Mouse (Mus musculus): ENCODE data around the gene Ccdc106.
A peak's percentile ranks its signal among the peaks of the same experiment; 100 is the strongest.
"Not testable (repeated sequence)": the region's sequence is repeated elsewhere in the genome, so short reads cannot be mapped to it uniquely, and the experiment has no call there.

Ccdc106 gene

DNA sequence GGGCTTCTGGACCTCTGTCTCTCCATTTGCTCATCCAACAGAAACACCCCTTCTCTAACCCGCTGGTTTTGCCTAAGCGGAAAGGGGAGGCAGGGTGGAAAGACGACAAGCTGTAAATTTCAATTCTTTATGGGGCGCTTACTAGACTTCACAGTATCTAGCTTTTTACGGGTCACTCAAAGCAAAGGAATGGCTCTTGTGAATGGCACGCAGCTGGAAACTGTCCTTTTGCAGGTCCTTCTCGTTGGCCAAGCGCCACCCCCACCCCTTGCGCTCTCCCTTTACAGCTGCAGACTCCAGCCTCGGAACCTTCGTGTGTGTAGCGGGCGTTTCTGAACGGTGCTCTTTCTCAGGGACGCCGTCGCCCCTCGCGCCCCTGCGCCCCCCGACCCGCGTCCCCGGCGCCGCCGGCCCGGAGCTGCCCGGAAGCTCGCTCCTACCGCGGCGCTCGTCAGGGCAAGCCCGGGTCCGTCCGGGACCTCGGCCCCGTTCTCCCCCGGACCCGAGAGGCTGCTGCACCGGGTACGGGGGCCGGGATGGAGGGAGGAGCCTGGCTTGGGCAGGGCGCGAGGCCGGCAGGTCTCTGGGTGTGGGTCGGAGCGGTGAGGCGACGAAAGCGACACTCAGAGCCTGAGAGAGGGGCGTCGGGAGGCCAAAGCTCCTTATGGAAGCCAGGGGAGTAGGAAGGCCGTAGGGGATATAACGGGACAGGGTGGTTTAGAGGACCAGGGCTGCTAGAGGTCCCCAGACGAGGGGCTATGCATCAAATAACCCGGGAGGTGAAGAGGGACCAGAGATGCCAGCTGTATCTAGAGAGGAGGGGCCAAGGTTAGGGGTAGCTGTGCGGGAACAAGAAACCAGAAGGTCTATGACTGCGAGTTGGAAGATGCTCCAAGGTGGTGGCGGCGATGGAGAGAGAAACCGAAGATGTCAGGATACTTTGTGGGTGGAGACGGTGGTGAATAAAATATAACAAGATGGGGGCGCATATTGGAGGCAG, 31.1 kb downstream of the Ccdc106 start, which contains the start of gene Zfp580:
Zfp580 (plus strand) TSS at position 346 of the 1,000 bp plus-strand sequence.
- DNase-seq (ENCODE audit: inconsistent ontology term): peak; percentile 89

DNA sequence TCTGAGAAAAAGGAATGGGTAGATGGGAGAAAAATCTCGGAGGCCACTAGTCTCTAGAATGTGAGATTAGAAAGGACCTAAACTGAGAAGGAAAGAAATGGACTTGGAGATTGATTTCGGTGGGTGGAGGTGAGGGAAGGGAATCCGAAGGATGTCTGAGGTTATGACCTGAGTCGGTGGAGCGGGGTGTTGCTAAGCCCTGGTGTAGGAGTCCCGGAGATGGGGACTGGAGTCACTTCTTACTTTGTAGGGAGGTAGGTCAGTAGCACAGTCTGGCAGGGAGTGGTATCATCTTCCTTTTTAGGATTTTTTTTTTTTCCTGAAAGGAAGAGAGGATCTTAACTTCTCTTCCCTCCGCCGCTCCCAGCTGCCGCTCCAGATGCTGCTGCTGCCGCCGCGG, 32.1 kb downstream of the Ccdc106 start:
- DNase-seq (ENCODE audit: inconsistent ontology term): peak; percentile 17

DNA sequence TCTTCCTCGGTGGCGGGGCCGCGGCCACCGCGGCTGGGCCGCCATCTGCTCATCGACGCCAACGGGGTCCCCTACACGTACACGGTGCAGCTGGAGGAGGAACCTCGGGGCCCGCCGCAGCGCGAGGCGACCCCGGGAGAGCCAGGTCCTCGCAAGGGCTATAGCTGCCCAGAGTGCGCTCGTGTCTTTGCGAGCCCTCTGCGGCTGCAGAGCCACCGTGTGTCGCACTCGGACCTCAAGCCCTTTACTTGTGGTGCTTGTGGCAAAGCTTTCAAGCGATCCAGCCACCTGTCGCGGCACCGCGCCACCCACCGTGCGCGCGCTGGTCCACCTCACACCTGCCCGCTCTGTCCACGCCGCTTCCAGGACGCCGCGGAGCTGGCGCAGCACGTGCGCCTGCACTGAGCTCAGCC, 32.6 kb downstream of the Ccdc106 start:
- DNase-seq (ENCODE audit: inconsistent ontology term): no peak

DNA sequence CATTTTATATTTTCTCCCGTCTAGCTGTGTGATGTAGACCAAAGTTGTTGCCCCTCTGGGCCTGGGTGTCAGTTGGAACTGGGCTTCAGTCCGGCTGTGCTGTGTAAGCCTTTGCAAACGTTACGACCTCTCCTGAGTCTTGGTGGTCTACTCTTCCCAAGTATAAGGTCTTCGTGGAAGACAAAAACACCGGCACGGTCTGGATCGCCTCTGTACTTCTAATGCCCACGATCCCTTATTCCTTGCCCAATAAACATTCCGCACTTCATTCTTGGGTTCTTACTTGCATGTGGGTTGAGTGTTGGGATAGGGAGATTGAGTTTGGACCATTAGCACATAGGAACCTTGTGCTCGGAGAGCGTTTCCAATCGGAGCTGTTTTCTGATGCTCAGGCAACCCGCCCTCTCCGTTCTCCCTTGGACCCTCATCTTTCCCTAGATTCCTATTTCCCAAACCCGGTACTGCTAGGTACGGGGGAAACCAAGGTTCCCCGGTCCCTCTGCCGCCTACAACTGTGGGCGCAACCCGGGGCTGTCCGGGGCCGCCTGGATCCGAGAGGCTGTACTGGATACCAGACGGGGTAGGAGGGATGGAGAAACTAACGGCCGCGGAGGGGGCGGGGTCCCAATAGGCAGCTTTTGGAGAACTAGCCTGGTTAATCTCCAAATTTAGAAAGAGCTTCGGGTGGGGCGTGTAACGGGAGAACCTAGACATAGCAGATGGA, 33.3 kb downstream of the Ccdc106 start:
- peak; percentile 44 for DNase-seq (ENCODE audit: inconsistent ontology term)

DNA sequence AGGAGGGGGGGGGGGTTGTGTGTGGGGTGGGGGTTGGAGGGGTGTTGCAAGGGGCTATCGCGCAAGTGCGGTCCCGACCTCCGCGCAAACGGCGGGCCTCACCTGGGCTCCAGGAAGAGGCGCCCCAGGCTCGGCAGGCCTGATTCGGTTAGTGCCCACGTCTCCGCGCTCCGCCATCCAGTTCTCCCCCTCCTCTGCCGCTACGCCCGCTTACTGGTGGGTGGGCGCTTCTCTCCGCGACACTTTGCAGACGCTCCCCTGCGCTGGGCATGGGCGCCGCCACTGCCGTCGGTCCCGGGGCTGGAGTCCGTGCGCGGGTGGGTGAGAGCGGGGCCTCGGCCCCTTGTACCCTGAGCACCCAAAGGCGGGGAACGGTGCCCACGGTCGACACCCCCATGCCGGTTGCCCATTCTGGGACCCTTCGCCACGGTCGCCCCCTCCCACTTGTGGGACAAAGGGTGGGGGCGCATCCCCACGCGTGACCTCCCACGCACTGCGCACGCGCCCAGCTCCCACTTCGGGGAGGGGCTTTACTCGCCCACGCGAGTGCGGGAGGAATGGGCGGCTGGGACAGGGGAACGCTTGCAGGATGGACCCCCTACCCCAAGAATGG, 36.4 kb downstream of the Ccdc106 start:
- DNase-seq (ENCODE audit: inconsistent ontology term): peak; percentile 36

DNA sequence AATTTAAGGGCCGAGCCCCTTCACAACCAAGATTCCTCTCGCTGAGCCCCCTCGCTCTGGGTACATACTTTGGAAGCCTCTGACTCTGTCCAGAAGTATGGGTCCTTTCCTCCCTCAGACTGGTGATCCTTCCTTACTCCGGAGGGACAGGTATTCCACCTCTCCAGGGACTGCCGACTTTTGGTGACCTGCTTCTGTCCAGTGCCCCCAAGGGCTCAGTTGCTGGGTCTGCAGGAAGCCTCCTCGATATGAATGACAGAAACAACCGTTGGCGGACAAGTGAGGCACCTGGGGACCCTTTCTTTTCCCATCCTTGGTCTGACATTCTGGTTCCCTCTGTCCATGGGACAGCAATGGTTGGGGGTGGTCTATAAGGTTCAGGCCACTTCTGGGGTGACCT, 37.0 kb downstream of the Ccdc106 start:
- DNase-seq (ENCODE audit: inconsistent ontology term): no peak

DNA sequence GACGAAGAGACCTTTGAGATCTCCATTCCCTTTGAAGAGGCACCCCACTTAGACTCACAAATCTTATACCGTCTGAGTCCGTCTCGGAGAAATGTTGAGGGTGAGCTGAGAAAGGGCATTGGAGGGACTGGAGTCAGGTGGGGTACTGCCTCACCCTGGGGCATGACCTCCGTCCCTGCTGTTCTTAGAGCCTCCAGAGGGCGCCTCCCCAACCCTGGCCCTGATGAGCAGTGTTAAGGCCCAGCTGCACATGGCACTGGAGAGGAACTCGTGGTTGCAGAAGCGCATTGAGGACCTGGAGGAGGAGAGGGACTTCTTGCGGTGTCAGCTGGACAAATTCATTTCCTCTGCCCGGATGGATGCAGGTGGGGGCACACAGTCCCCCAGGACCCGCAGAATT, 37.5 kb downstream of the Ccdc106 start:
- DNase-seq (ENCODE audit: inconsistent ontology term): no peak

DNA sequence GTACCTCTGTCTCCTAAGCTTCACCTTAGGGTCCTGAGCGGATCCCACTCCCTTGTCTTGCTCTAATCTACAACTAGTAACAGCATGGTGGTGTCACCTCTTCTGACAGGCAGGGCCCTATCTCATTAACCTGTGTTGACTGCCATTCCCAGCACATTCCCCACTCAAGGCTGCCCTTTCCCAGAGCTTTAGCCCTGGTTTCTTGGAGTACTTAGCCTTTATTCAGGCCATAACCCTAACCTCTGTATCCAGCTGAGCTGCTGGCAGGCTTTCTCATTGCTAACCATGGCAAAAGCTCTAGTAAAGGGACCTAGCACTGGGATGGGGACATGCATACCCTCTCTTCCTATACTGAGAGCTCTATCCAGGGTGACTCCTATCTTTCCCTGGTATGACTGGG, 38.3 kb downstream of the Ccdc106 start:
- no peak for DNase-seq (ENCODE audit: inconsistent ontology term)

DNA sequence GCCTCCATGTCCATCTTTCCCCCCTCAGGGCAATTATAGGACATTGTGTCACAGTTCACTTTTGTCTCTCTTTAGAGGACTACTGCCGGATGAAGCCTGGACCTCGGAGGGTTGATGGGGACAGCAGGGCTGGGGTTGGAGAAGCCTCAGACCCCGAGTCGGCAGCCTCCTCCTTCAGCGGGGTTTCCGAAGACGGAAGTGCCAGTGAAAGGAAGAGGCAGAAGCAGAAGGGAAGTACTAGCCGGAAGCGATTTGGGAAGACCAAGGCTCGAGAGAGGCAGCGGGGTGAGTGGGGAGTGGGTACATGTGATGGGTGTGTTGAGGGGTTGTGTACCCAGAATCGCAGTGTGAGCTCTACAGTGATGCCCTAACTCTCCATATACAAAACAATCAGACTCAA, 39.1 kb downstream of the Ccdc106 start:
- no peak for DNase-seq (ENCODE audit: inconsistent ontology term)

DNA sequence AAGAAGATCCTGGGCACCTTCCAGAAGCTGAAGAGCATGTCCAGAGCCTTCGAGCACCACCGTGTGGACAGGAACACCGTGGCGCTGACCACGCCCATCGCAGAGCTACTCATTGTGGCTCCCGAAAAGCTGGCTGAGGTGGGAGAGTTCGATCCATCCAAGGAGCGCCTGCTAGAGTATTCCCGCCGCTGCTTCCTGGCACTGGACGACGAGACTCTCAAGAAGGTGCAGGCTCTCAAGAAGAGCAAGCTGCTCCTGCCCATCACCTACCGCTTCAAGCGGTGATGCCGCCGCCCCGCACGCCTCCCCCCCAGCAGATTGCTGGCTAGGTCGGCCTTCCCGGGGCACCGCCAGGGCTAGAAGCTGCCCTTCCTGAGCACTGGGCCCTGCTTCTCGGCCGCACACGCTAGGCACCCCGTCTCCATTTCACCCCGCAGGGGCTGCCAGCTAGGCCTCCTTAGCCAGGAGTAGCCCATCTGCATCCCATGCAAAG, 39.9 kb downstream of the Ccdc106 start:
- DNase-seq (ENCODE audit: inconsistent ontology term): peak; percentile 79

DNA sequence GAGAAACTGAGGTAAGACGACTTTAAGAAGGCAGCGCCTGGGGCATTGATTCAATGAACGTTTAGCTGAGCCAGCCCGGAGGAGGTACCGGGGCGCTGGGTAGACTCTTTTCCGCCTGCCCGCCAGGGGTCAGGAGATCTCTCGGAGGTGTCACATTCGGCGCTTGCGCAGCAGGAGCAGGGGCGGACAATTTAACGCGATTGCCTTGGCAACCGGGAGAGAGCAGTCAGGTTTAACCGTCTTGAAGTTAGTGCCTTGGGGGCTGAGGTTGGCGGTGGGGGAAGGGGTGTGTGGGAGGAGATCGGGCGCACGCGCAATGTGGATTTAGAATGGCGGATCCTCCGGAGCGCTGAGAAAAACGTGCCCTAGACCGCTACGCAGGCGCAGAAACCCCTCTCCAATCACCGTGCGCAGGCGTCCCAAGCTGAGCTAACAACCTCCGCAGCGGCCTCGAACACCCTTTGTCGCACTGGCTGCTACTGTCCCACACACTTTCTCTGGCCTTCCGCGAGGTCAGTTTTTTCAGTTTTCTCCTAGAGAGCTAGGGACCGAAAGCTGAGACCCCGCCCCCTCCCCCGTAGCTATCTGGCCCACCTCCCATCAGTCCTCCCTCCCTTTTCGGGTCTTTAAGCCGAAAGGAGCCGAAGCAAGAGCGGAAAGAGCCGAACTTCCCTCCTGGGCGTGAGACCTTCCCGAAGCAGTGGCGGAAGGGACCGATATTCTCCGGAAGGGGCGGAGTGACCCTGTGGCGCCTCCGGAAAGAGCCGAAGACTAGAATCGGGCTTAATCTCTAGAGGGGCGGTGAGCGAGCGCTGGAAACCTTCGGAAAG, 40.8 kb downstream of the Ccdc106 start:
- peak; percentile 99 for DNase-seq (ENCODE audit: inconsistent ontology term)

DNA sequence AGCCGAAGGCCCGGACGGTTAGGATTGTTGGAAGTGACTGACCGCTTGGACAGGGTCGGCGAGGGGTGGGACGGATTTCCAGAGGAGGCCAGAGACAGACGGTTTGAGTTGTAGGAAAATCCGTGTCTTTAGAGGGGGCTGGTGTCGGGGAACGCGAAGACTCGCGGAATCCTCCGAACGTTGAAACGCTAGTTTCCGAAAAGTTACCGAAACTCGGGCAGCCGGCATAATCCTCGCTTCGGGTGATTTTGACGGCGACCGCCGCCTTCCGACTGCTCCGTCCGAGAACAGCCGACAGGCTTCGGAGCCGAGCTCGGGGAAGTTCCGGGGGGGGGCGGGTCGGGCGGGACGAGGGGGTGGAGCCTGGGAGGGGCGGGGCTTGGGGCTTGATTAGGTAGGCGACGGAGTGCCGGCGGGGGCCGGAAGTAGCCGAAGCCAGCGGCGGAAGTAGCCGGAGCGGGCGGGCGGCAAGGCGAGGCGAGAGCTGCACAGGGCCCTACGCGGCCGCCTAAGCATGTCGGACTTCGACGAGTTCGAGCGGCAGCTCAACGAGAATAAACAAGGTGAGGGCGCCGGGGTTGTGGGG, 41.5 kb downstream of the Ccdc106 start, which contains the start of gene U2af2:
U2af2 (plus strand) TSS at position 370 of the 586 bp plus-strand sequence.
- DNase-seq (ENCODE audit: inconsistent ontology term): peak; percentile 96

DNA sequence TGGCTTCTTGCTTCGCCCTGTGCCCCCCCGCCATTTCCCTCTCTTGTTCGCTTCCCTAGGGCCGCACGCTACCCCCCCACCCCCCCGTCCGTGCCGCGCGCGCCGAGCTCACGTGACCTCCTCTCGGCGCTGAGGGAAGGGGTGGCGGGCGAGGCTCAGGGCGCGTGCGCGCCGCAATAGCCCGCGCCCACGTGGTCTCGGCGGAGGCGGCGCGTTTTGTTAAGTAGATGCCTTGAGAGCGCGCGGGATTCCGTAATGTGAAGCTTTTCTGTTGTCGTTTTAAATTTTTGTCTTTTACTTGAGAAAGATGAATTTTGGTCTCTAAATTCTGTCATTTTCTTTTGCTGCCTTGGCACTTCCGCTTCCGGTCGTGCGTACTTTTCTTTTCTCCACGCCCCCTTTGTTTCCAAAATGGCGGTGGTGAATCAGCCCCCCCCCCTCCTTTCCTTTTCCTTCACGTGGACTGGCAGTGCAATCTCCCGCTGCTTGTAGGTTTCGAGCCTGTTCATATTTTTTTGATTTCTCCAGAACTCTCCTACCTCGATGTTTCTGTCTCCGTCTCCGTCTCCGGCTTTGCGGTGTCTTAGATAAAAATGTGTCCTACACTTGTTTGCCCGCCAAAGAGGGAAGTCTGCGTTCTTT, 42.1 kb downstream of the Ccdc106 start:
- DNase-seq (ENCODE audit: inconsistent ontology term): peak; percentile 80

DNA sequence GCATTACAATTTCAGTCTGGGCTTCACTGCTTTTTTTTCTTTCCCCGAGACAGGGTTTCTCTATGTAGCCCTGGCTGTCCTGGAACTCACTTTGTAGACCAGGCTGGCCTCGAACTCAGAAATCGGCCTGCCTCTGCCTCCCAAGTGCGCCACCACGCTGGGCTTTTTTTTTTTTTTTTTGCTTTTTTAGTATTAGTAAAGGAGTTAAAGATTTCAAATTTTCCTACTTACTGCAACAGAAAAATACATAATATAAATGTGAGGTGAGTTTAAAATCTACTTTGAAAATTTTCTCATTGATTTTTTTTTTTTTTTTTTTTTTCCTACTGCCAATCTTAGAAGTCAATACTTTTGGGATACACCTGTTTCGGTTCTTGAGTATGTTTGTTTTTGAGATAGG, 44.5 kb downstream of the Ccdc106 start:
- DNase-seq (ENCODE audit: inconsistent ontology term): no peak

DNA sequence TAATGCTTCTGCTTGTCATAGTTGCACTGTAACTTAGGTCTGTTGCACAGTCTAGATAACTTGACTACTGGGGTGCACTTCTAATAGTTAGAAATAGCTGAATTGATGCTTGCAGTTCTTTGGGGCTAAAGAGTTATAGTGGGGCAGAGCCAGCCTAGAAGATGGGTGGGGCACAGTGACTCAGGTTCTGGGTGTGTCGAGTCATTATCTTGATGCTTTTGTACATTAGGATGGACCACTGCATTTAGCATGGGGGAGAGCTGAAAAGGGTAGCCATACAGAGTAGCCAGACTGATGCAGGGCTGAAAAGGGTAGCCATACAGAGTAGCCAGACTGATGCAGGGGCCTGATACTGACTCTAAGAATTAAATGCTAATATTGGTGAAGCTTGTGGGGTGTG, 53.2 kb downstream of the Ccdc106 start:
- no peak for DNase-seq (ENCODE audit: inconsistent ontology term)

DNA sequence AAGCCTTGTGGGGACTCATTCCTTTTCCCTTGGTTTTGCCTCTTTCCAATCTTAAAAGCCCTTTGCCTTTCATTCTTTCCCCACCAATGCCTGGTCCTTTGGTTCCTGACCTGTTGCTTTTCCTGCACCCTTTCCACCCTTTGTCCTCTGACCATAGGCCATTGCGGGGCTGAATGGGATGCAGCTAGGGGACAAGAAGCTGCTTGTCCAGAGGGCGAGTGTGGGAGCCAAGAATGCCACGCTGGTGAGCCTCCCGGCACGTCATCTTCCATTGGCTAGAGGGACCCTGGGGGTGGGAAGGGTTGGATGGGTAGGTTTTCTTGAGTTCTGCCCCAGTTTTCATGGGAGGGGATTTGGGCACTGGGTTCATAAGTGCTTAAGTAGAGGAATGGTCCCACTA, 54.6 kb downstream of the Ccdc106 start:
- no peak for DNase-seq (ENCODE audit: inconsistent ontology term)

DNA sequence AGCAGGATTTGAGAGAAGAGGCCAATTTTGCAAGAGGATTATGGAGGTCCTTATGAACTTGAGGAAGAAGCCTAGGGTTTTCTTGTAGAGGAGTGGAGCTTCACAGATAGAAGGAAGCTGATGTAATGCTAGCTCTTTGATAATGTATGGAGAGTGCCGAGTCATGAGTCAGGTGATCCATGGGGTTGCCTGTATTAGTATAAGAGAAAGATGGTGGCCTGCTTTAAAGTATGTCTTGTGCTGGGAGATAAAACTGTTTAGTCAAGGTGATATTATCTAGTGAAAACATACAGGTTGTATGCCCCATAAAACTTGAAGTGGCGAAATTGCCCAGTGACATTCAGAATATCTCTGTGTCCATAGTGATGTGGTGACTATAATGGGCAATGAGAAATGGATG, 56.6 kb downstream of the Ccdc106 start:
- no peak for DNase-seq (ENCODE audit: inconsistent ontology term)

DNA sequence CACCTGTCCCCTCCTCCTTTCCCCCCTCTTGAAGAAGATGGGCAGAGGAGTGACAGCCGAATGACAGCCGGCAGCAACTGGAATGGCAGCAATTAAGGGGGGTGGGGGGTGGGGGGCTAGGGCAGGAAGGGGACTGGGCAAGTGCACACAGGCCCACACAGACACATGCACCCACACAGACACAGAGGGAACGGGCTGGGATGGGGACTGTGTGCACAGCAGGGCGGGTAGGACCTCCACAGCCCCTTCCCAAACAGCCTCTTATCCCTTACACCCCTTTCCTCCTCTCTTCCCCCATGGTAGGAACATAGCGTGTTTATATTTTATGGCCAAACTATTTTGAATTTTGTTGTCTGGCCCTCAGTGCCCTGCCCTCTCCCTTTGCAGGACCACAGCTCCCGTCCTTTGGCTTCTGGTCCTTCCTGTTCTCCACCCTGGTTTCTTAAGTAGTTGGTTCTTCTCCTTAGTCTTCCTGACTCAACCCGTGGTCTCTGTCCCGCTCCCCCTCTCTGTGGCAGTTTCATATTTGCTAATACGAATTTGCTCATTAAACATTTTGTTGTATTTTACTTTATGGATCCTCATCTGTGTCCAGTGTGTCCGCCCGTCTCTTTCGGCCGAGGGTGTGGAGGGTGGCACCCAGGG, 59.1 kb downstream of the Ccdc106 start:
- not testable (repeated sequence) for DNase-seq (ENCODE audit: inconsistent ontology term)

DNA sequence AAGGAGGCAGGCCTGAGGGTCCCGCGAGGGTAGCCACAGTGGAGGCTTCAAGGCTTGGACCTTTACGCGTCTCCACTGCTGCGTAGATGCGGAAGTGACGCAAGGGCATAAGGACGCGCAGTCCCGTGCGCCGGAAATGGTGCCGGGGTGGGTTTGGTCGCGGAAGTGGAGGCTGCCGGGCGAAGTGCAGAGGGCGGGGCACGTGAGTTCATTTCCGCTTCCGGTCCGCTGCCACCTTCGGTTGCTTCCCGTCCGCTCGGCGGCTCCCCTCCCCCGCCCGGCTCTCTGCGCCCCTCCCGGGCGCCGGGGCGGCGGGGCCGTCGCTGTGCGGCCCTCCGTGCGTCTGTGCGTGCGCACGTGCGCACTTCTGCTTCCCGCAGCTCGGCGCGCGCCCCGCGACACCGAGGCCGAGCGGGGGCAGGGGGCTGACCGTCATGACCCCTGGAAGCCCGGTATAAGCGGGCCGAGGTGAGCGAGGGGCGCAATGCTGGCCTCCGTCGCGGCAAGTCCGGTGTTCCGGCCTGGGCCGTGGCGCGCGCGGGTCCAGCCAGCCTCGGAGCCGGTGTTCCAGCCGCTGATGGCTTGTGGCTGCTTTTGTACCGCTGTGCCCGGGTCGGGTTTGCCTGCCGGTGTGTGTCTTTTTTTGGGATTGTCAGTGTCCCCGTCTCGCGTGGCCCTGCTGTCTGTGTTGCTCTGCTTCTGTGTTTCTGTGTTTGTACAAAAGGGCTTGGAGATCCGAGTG, 59.8 kb downstream of the Ccdc106 start, which contains the start of gene Epn1:
Epn1 (plus strand) TSS at position 226 of the 742 bp plus-strand sequence.
- DNase-seq (ENCODE audit: inconsistent ontology term): peak; percentile 95
